Mouse (Mus musculus) lung, embryonic 16.5 days (tissue): Measurements from ENCODE around the gene Fam71b. TPM values are rescaled to one million over a fixed set of nuclear protein-coding genes. Genes with fewer than 3 reads are reported as not detected.
A peak's percentile ranks its signal among the peaks of the same experiment; 100 is the strongest.
"Not testable (repeated sequence)": the region's sequence is repeated elsewhere in the genome, so short reads cannot be mapped to it uniquely, and the experiment has no call there.

Experiments
- ATAC-seq: fragments of 200-750 bp; cut with Nextera tagmentation; 2 replicates; pipeline ENCODE4 v1.8.0; 2017; ENCODE audit warnings: low read depth, mild to moderate bottlenecking, moderate library complexity
- H3K27ac ChIP-seq: fragments of 300-500 bp; sonication (generic); 2 replicates; pipeline ENCODE4 v1.5.1; 2014; ENCODE audit warnings: mild to moderate bottlenecking, control low read depth, low read length
- H3K27me3 ChIP-seq: fragments of 300-500 bp; sonication (generic); 2 replicates; pipeline ENCODE4 v1.6.1; 2014; ENCODE audit warnings: low read depth, low read length, mixed read lengths; ENCODE audit not compliant: control insufficient read depth, insufficient read depth
- H3K36me3 ChIP-seq: fragments of 300-500 bp; sonication (generic); 2 replicates; pipeline ENCODE4 v1.6.1; 2014; ENCODE audit warnings: low read length; ENCODE audit not compliant: control insufficient read depth, insufficient read depth
- H3K4me1 ChIP-seq: fragments of 300-500 bp; sonication (generic); replicated peaks from 2 replicates; pipeline ENCODE4 v1.6.1; 2014; ENCODE audit warnings: low read length, mixed read lengths; ENCODE audit not compliant: control insufficient read depth, insufficient read depth
- H3K4me2 ChIP-seq: fragments of 300-500 bp; sonication (generic); 2 replicates; pipeline ENCODE4 v1.6.1; 2014; ENCODE audit warnings: low read depth, low read length, control low read depth
- H3K4me3 ChIP-seq: fragments of 300-500 bp; sonication (generic); 2 replicates; pipeline ENCODE4 v1.5.1; 2014; ENCODE audit warnings: mild to moderate bottlenecking, low read length, control low read depth
- H3K9ac ChIP-seq: fragments of 300-500 bp; sonication (generic); 2 replicates; pipeline ENCODE4 v1.6.1; 2014; ENCODE audit warnings: low read length, control low read depth
- H3K9me3 ChIP-seq: fragments of 300-500 bp; sonication (generic); 2 replicates; pipeline ENCODE4 v1.6.1; 2016; ENCODE audit warnings: low read length; ENCODE audit not compliant: control insufficient read depth
- WGBS: fragments of 180-500 bp; shearing (Covaris S2); extraction: QIAGEN DNeasy Blood & Tissue Kit; methylation state at CpG from one replicate; pipeline ENCODE4 v1.1.7; 2014; 5-methylcytosine and 5-hydroxymethylcytosine counted together
- polyA plus RNA-seq: library from polyadenylated mRNA; unstranded; fragments of >200 nt; fragmentation: Nextera tagmentation; extraction: Ambion mirVana; gene quantifications from 2 replicates; pipeline ENCODE4 v1.2.1, GENCODE M21; 2015

Gene Fam71b
- polyA plus RNA-seq, 1 experiment from 2014 or later, result not detected

DNA sequence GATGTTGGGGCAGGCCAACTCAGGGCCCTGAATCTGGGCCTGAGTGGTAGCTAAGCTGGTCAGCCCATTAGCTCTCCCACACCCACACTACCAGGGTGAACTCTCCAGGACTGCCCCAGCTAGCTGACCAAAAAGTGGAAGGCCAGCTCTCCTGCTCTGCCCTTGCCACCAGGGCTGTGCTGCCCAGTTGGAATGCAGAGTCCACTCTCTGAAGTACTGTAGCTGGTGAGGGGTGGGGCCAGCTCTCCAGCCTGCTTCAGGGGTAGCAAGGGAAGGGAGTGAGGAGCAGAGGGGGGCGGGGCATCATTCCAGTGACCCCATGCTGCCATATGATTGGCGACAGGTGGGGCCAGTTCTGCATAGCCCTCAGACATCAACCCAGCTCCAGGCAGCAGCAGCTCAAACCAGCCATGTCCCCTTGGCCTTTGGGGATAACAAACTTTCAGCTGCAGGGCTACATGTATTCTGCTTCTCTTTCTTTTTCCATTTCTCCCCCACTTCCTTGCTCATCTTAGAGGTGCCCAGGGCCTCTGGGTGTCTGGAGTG is 13.7 kb downstream of the Fam71b start:
- H3K4me1 ChIP-seq, result no peaks in the 10 kb centered on the region
- 38% methylated on average over 2 of the region's 2 CpGs for WGBS
- H3K4me2 ChIP-seq, result no peak overlapping the region
- H3K4me3 ChIP-seq, result no peak overlapping the region
- no peak overlapping the region for H3K9ac ChIP-seq
- peak; percentile 74 for ATAC-seq
- H3K36me3 ChIP-seq, result no peaks in the 10 kb centered on the region
- no peaks in the 10 kb centered on the region for H3K9me3 ChIP-seq
- H3K27me3 ChIP-seq, result no peaks in the 10 kb centered on the region; the same call in 1 of the 2 replicates
- no peak overlapping the region for H3K27ac ChIP-seq

DNA sequence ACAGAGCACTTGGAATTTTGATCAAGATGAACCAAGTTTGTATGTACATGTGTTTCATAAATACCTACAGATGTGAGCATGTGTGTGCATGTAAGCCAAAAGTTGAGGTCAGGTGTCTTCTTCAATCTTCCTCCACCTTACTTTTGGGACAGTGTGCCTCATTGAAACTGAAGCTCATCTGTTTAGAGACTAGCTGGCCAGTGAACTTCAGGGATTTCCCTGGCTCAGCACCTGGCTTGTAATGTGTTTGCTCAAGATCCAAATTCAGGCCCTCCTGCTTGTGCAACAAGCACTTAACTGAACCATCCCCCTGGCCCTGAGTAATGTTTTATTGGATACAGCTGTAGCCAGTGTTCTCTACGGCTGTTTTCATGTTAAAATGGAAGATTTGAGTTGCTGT is 22.1 kb downstream of the Fam71b start:
- H3K4me3 ChIP-seq, result no peak overlapping the region
- no peaks in the 10 kb centered on the region for H3K9me3 ChIP-seq
- no peak overlapping the region for H3K27ac ChIP-seq
- 30% methylated on average over 1 of the region's 1 CpGs for WGBS
- no peaks in the 10 kb centered on the region for H3K36me3 ChIP-seq
- H3K9ac ChIP-seq, result no peak overlapping the region
- ATAC-seq, result no peak
- H3K4me2 ChIP-seq, result no peak overlapping the region
- no peaks in the 10 kb centered on the region for H3K27me3 ChIP-seq
- no peaks in the 10 kb centered on the region for H3K4me1 ChIP-seq

DNA sequence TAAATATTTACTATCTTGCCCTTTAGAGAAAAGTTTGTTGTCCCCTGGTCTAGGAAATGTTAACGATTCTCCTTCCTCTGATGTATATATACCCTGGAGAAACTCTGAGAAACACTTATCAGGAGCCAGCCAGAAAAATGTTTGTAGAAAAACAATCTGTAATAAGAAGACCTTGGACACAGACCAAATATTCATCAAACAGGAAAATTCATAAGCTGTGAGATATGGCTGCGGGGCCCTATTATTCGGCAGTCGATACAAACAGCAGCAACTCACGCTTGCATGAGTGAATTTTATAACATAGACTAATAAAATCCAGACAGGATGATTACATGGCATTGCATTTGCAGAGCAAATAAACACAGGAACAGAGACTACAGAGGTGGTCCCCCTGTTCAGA is 22.5 kb downstream of the Fam71b start:
- no peaks in the 10 kb centered on the region for H3K27me3 ChIP-seq
- no peaks in the 10 kb centered on the region for H3K36me3 ChIP-seq
- ATAC-seq, result no peak
- no peak overlapping the region for H3K27ac ChIP-seq
- 40% methylated on average over 5 of the region's 5 CpGs for WGBS
- no peak overlapping the region for H3K9ac ChIP-seq
- H3K9me3 ChIP-seq, result no peaks in the 10 kb centered on the region
- H3K4me1 ChIP-seq, result no peaks in the 10 kb centered on the region
- H3K4me2 ChIP-seq, result no peak overlapping the region
- H3K4me3 ChIP-seq, result no peak overlapping the region

DNA sequence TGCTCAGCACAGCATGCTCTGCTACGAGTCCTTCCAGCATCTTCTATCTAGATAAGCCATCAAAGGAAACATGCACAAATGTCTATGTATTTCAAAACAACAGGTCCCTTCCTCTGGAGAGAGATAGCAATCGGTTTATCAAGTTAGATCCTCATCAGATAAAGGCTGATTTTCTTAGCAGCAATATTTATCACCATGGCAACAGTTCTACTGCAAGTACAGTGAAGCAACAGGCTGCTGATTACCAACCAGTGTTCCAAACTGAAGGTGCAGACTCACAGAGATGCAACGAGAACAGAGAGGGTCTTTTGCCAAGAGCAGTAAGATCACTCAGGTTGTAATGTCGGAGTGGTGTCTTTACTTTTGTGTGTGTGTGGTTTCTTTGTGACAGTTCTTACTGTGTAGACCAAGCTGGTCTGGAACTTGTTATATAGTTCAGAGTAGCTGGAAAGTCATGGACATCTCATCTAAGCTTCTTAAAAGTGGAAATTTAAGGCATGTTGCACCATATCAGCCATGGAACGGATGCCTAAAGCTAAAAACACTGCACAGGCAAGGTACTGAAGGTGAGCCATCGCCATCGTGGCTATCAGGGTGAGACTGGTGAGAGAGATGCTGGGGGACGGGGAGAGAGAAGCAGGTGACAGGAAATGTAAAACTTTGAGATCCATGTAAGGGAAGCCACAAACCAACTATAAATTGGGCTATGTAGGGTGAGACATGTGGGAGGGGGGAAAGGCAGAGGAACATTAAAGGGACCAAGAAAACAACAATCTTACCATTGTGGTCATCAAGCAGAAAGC is 24.9 kb downstream of the Fam71b start:
- Histone ChIP-seq H3K4me2 (no peak overlapping the region), H3K4me3 (no peak overlapping the region), H3K9ac (no peak overlapping the region), H3K27me3 (no peaks in the 10 kb centered on the region), H3K4me1 (no peaks in the 10 kb centered on the region), H3K9me3 (no peaks in the 10 kb centered on the region), H3K27ac (no peak overlapping the region), H3K36me3 (no peaks in the 10 kb centered on the region)
- ATAC-seq, result no peak
- WGBS, result 66% methylated on average over 8 of the region's 8 CpGs

DNA sequence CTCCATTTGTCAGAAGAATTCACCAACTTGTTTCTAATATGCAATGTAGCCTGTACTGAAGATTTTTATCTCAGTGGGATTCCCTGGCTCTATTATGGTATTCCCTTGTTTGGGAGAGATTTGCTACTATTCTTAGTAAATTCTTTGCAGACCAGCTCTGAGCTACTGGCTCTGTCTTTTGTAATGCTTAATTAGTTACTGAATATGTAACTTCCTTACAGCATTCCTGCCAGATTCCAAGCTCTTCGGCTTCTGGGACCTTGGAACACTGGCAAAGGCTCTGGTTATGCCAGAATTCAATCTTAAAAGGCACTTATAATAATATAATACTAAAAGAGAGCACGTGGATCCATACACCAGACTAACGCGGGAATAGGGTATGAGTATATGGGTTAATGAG is 31.8 kb downstream of the Fam71b start:
- not testable (repeated sequence) for H3K9me3 ChIP-seq, H3K27me3 ChIP-seq, H3K36me3 ChIP-seq, H3K4me2 ChIP-seq, ATAC-seq, H3K4me3 ChIP-seq, H3K9ac ChIP-seq, H3K4me1 ChIP-seq, H3K27ac ChIP-seq
- WGBS, result 46% methylated on average over 4 of the region's 4 CpGs

DNA sequence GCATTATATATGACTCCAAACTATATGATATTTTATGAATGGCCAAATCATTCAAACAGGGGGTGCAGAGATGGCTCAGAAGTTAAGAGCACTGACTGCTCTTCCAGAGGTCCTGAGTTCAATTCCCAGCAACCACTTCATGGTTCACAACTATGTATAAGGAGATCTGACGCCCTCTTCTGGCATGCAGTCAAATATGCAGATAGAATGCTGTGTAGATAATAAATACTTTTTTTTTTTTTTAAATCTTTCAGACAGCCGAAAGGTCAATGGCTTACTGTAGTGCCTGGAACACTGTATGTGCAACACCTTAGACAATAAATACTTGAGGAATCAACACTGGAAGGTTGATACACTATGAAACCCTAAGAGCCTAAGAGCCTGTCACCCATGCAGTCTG is 33.8 kb downstream of the Fam71b start:
- WGBS, result 81% methylated on average over 2 of the region's 2 CpGs
- no peak overlapping the region for H3K4me2 ChIP-seq
- H3K4me3 ChIP-seq, result no peak overlapping the region
- no peaks in the 10 kb centered on the region for H3K9me3 ChIP-seq
- H3K27ac ChIP-seq, result no peak overlapping the region
- no peak for ATAC-seq
- no peaks in the 10 kb centered on the region for H3K36me3 ChIP-seq
- H3K9ac ChIP-seq, result no peak overlapping the region
- no peaks in the 10 kb centered on the region for H3K4me1 ChIP-seq
- H3K27me3 ChIP-seq, result no peaks in the 10 kb centered on the region

DNA sequence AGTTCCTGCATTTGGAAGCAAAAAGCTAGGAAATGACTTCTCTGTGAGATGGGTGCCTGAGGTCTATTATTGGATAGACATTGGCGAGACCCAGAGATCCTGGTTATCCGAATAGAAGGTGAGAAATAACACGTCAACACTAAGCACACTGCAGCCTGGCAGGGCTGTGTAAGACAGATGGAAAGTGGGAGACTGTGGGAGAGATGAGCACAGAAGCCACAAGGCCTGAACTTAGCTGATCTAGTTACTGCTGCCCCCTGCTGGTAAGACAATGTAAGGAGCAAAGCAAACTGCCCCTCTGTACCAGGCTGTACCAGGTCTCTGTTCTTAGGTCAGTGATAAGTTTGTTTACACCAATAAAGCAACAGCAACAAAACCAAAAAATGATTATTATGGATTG is 34.8 kb downstream of the Fam71b start:
- no peaks in the 10 kb centered on the region for H3K27me3 ChIP-seq
- no peak overlapping the region for H3K27ac ChIP-seq
- 16% methylated on average over 3 of the region's 3 CpGs for WGBS
- H3K4me2 ChIP-seq, result no peak overlapping the region
- peak; percentile 69 for ATAC-seq
- H3K4me3 ChIP-seq, result no peak overlapping the region
- H3K9me3 ChIP-seq, result no peaks in the 10 kb centered on the region
- H3K9ac ChIP-seq, result no peak overlapping the region
- no peaks in the 10 kb centered on the region for H3K36me3 ChIP-seq
- H3K4me1 ChIP-seq, result no peaks in the 10 kb centered on the region

DNA sequence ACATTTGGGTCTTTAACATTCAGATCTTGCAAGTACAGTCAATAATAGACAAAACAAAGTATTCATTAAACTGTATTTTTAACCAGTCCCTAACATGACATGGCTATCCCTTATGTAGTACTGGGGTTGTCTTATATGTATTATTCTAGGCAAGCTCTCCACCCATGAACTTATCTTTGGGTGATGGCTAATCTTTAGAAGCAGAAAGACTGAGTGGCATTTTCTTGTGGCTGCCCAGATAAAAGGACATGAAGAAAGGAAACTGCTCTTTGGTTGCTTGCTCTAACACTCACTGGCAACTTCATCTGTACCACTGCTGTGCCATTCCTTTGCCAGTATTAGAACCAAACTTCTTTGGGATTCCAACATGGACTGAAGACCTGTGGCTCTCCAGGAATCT is 39.0 kb downstream of the Fam71b start:
- no peaks in the 10 kb centered on the region for H3K9me3 ChIP-seq
- ATAC-seq, result no peak
- no peaks in the 10 kb centered on the region for H3K36me3 ChIP-seq
- H3K4me1 ChIP-seq, result peaks cover 3% of the 10 kb centered on the region
- H3K4me2 ChIP-seq, result no peak overlapping the region
- no peak overlapping the region for H3K4me3 ChIP-seq
- H3K9ac ChIP-seq, result no peak overlapping the region
- H3K27ac ChIP-seq, result no peak overlapping the region
- H3K27me3 ChIP-seq, result no peaks in the 10 kb centered on the region

DNA sequence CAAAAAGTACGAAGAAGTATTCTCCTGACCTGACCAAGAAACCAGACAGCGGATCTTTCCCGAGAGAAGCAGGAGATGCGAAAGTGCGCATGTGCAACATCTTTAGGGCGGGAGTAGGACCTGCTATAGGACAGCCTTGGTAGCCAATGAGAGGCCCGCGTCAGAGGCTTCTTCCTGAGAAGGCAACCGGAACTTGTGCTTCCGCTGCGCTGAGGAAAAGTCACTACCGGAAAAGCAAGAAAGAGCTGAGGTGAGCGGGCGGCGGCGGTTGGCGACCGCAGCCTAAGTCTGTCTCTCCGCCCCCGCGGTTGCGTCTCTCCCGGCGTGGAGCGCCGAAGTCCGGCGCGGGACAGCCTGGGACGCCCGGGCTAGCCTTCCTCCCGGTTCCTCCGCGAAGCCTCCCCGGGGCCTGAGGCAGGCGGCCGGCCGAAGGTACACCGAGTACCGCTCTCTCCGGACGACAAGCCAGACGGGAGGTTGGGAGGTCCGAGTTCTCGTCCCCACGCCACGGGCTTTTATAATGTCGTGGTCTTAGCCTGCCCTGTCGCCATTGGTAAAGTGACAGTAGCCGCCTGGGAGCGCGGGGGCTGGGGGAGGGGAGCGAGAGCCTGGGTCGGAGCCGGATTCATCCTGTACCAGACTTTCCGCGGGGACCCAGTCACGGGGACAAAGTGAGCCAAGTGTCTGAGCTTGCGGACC is 40.5 kb downstream of the Fam71b start, which contains the start of gene Med7:
Gene Med7 (plus strand): TSS at position 166 of the 699 bp plus-strand sequence.
- H3K27ac ChIP-seq, result peak within 1 kb of the TSS; percentile 90
- WGBS, result under 1% methylated on average over 59 of the region's 59 CpGs
- peak within 1 kb of the TSS; percentile 74 for H3K4me2 ChIP-seq
- H3K27me3 ChIP-seq, result no peaks in the 10 kb centered on the region
- peaks cover 3% of the 10 kb centered on the region for H3K4me1 ChIP-seq
- H3K36me3 ChIP-seq, result peaks cover 4% of the 10 kb centered on the region; the same call in 1 of the 2 replicates
- no peaks in the 10 kb centered on the region for H3K9me3 ChIP-seq
- peak within 1 kb of the TSS; percentile 91 for H3K4me3 ChIP-seq
- peak; percentile 100 for ATAC-seq
- H3K9ac ChIP-seq, result peak within 1 kb of the TSS; percentile 97
